Mouse (Mus musculus) spleen, adult 2 months (tissue): ENCODE measurements at regions not wholly inside any gene's neighbourhood (a gene's known extent, or its start where the extent isn't known, plus 50 kb on each side); places are given as distances from the start of the nearest gene placed in this dataset.

ENCODE experiments used
- CTCF ChIP-seq: fragments of 200-500 bp; IDR thresholded peaks from 2 replicates; pipeline ENCODE4 v1.5.1; 2011; ENCODE audit warnings: mild to moderate bottlenecking, inconsistent platforms; ENCODE audit not compliant: insufficient read depth, insufficient read length, insufficient replicate concordance; ENCODE audit errors: extremely low read depth
- POLR2A ChIP-seq: fragments of 200-500 bp; IDR thresholded peaks from 2 replicates; pipeline ENCODE4 v1.6.1; 2011; ENCODE audit warnings: low read depth, low read length, inconsistent platforms

DNA sequence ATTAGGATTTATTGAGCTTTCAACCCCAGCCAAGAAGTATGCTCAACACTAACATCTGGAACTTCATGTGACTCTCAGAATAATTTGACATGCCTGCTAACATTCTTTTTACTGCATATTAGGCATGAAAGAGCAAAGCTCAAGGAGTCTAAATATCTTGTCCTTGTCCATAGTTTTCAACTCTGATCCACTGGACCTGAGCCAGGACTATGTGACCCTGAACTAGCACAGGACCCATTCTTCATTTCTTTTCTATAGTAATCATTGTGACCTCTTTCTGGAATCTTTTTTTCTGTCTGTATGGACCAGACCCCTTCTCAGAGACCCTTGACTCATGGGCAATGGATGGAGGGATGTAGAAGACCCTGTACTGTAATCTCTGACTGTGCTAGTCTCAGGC is 301.6 kb downstream of the Hs3st1 start:
- TF ChIP-seq CTCF = no peak
- TF ChIP-seq POLR2A = no peak
